Mouse (Mus musculus) layer of hippocampus, postnatal 36 days (tissue): ENCODE data around the gene Plcb2. TPM values are rescaled to one million over a fixed set of nuclear protein-coding genes. Genes with fewer than 3 reads are reported as not detected.

ENCODE experiments used
- DNase-seq, 2 experiments: peaks; one replicate each; pipeline ENCODE4 v3.0.0; 2022
- total RNA-seq, 2 experiments: library from RNA; stranded (reverse); gene quantifications; 2 replicates each; pipeline ENCODE4 v1.2.3; 2021

The Plcb2 gene
- total RNA-seq, 2 experiments from 2014 or later: 2.3 to 2.5 TPM

DNA sequence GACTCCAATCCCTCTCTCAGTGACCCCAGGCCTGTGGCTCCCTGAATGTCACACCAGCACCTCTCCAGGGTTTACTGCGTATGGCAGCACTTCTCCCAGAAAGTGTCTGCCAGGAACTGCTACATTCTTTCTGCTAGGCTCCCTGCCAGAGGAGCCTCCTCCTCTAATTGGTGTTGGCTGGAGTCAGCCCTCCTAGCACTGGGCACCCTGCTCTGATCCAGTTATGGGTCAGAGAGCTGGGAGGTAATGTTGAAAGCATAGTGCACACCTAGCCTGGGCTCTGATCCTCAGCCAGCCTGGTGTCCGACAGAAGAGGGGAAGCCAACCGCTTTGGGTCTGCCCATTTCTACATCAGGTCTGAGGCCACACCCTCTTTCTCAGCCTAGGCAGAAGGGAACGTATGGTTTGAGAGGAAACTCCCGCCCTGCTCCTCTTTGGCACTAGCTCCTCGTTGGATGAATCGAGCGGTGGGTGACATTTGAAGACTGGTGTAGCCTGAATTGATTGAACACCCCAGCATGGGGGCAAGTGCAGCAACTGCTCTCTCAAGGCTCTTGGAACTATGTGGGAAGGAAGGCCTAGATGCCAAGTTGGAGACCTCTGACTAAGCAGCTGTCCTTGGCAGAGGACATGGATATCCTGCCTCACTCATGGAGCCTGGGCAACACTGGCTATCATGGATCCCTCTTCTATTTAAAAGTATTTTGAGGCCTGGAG is 45.5 kb downstream of the Plcb2 start:
- no peak for DNase-seq

- no peak for DNase-seq
These were observed 47.3 kb downstream of the Plcb2 start for GRCm38 (mm10) chr2:118680926-118681325.

- DNase-seq: no peak
These were observed 48.7 kb downstream of the Plcb2 start for GRCm38 (mm10) chr2:118679577-118679976.

DNA sequence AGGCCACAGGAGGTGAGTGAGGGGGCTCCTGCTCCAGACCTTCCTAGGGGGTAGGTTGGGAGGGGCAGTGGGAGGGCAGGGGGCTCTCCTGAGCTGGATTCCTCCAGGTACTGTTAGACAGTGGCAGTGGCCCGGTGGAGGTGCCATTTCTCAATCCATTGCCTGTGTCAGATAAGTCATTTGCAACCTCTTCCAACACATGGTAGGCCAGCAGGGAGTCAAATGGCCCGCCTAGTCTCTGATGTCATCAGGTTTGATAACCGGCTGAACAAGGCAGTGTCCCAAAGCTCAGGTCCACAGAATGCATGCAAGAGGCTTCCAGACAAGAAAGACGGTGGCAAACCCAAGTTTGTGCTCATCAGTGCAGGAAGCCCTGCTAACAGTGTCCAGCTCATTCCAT is 50.4 kb downstream of the Plcb2 start:
- DNase-seq: no peak

- DNase-seq: peak in 1 of 2 experiments; percentile 47
These were observed 51.1 kb downstream of the Plcb2 start for GRCm38 (mm10) chr2:118676839-118677741.

GRCm38 (mm10) chr2:118674500-118674899 is 53.7 kb downstream of the Plcb2 start:
- DNase-seq: no peak

- DNase-seq: no peak
These were observed 54.4 kb downstream of the Plcb2 start for GRCm38 (mm10) chr2:118673686-118674465.

- DNase-seq: no peak
These were observed 56.5 kb downstream of the Plcb2 start for GRCm38 (mm10) chr2:118671728-118672127.

DNA sequence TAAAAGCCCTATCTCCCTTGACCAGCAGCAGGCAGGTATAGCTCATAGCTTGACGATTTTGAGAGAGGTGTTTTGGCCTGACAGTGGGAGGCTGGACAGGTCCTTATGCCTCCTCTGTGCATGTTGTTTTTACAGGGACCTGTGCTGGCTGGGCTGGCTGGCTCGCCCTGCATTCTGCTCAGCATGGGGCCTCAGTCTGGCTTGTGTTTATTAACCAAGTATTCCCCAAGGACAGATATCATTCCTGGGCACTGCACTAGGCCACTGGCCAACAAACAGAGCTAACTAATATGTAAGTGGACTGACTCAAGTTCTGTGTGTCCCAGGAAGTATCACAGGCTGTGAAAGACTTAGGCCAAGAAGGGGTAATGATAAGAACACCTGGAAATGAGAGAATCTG is 58.5 kb downstream of the Plcb2 start:
- no peak for DNase-seq

- DNase-seq: no peak
These were observed 59.0 kb downstream of the Plcb2 start for GRCm38 (mm10) chr2:118669245-118669644.

DNA sequence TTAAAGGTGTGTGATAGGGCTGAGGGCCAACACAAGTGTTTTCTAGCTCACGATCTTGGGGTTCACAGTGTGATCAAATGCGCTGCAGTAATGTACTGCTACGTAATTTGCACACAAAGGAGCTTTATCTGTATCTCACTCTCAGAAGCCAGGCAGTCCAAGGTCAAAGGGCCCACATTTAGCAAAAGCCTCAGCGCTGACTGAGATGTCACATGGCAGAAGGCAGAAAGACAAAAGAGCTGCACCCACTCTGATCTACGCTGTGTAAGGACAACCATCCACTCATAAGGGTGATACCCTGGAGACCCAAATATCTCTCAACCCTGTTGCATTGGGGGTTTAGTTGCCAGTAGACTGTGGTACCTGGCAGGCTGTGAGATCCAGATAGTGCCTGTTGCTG is 61.1 kb downstream of the Plcb2 start:
- no peak for DNase-seq

- DNase-seq: no peak
These were observed 62.6 kb downstream of the Plcb2 start for GRCm38 (mm10) chr2:118665616-118666015.

GRCm38 (mm10) chr2:118664975-118665516 is 63.2 kb downstream of the Plcb2 start:
- no peak for DNase-seq

DNA sequence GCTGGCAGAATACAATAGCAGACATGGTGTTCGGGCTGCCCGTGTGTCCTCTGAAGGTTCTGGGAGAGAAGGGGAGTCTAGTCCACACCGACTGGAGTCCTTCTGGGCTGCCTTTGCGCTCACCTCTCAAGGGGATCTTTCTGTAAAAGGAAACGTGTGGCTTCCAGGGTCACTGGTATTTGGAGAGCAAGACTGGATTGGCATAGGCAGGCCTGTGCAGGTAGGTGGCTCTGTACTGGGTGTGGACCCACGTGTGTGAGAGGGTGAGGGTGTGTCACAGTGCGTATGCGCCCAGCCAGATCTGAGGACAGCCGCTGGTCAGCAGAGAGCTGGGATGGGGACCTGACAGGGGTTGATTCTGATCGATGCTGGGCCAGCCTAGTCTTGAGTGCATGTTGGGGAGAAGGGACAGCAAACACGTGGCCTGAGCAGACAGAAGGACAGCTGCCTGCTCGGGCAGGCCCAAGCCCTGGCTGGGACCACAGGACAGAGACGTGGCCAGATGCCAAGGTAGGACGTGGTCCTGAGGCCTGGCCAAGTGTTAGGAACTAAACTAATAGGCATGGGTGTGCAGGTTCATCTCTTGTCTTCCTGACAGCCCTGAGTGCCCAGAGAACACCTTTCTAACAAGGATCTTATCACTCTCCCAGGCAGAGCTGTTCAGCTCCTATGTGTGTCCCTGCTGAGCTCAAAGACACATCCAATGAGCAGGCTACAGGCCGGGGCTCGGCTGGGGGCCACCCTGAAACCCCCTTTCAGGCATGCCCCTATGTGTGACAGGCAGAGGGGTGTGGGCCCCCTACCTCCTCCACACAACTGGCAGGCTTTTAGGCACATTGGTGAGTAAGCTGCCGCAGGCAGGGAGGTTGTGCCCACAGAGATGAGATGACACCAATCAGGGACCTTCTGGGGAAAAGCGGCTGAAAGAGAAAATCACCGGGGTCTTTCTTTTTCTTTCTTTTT is 64.2 kb downstream of the Plcb2 start:
- peak; percentile 31 to 35 for DNase-seq

- DNase-seq: peak; percentile 63 to 64
These were observed 65.1 kb downstream of the Plcb2 start, which contains the start of gene Pak6 for GRCm38 (mm10) chr2:118662902-118663803. TSS of gene Pak6 (plus strand) at chr2:118663303.

GRCm38 (mm10) chr2:118661891-118662290 is 66.3 kb downstream of the Plcb2 start:
- DNase-seq: no peak

DNA sequence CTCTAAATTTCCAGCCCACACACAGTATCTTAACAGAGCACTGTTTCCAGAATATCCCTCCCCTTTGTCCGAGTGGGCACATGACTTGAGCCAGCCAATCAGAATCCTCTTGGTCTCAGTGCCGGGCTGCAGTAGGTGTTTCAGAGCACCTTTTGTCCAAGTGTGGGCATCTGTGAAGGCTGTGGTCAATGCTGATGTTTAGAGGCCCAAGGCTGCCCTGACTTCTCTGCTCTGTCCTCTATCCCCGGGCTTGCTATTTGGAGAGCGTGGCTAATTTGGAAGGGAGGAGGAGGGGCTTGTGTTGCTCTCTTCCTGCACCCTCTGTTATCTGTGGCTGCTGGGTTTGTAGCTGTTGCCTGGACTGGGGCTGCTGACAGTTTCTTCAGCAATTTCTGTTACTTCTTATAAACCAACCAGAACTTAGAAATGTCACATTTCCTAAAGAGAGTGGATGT is 68.2 kb downstream of the Plcb2 start:
- DNase-seq: peak; percentile 37 to 42

GRCm38 (mm10) chr2:118659493-118659892 is 68.7 kb downstream of the Plcb2 start:
- no peak for DNase-seq

DNA sequence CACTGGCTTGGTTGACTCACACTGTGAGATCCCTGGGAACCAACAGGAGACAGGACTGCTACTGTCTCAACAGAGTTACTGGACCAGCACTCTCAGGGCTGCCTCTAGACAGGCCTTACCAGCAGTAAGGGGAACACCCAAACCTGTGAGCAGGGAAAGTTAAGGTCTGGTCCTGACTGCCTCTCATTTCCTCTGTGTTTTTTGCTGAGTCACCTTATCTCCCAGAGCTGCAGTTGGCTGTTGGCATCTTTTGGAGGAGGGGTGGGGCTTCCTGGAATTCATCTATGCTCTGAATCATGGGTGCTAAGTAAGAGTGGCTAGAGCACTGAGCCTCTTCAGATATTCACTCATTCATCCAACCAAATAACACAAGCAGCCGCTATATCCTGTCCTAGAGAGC is 69.2 kb downstream of the Plcb2 start:
- peak in 1 of 2 experiments; percentile 30 for DNase-seq

GRCm38 (mm10) chr2:118658457-118658856 is 69.8 kb downstream of the Plcb2 start:
- no peak for DNase-seq
